Mouse (Mus musculus) ES-E14 (cell line): ENCODE data around the gene Srgap1. TPM values are rescaled to one million over a fixed set of nuclear protein-coding genes. Genes with fewer than 3 reads are reported as not detected.

Experiments
- DNase-seq: peaks from one replicate; pipeline ENCODE4 v3.0.0-alpha.2; 2013; ENCODE audit warnings: low read depth, low spot score
- H3K27ac ChIP-seq: 2 replicates; pipeline ENCODE4 v1.5.1; 2012; ENCODE audit warnings: low read depth, mild to moderate bottlenecking, low read length, moderate library complexity, mixed read lengths; ENCODE audit not compliant: poor library complexity, insufficient read depth, severe bottlenecking
- H3K36me3 ChIP-seq: 2 replicates; pipeline ENCODE4 v1.6.1; 2012; ENCODE audit warnings: mild to moderate bottlenecking, low read length, moderate library complexity, mixed read lengths; ENCODE audit not compliant: control insufficient read depth, poor library complexity, insufficient read depth, severe bottlenecking
- H3K4me1 ChIP-seq, 2 experiments: fragments of 150-350 bp in 1 of 2; sonication (generic) in 1 of 2; 2 replicates each; pipeline ENCODE4 v1.6.1; 2012; ENCODE audit warnings: low read length in 2 of 2, mild to moderate bottlenecking in 1 of 2, mixed read lengths in 1 of 2; ENCODE audit not compliant: control insufficient read depth in 2 of 2, insufficient read depth in 2 of 2, poor library complexity in 1 of 2
- H3K4me3 ChIP-seq, 2 experiments: fragments of 150-350 bp in 1 of 2; sonication (generic) in 1 of 2; 2 replicates each; pipeline ENCODE4 v1.5.1; 2012; ENCODE audit warnings: low read length in 2 of 2, low read depth in 1 of 2, mild to moderate bottlenecking in 1 of 2, mixed read lengths in 1 of 2; ENCODE audit not compliant: insufficient read depth in 1 of 2, poor library complexity in 1 of 2, severe bottlenecking in 1 of 2
- H3K9ac ChIP-seq: 2 replicates; pipeline ENCODE4 v1.6.1; 2012; ENCODE audit warnings: low read depth, mild to moderate bottlenecking, low read length, mixed read lengths; ENCODE audit not compliant: poor library complexity, insufficient read depth, severe bottlenecking
- H3K9me3 ChIP-seq: fragments of 150-350 bp; sonication (generic); 2 replicates; pipeline ENCODE4 v1.6.1; 2012; ENCODE audit warnings: low read depth, mild to moderate bottlenecking, low read length; ENCODE audit not compliant: control insufficient read depth, insufficient read depth
- CHD2 ChIP-seq: IDR thresholded peaks from 2 replicates; pipeline ENCODE4 v1.6.1; 2014; ENCODE audit warnings: mild to moderate bottlenecking, low read depth, low read length, inconsistent platforms
- HCFC1 ChIP-seq: IDR thresholded peaks from 2 replicates; pipeline ENCODE4 v1.6.1; 2012; ENCODE audit warnings: low read length, inconsistent platforms, borderline replicate concordance; ENCODE audit not compliant: insufficient read depth
- MAFK ChIP-seq: IDR thresholded peaks from 2 replicates; pipeline ENCODE4 v1.6.1; 2014; ENCODE audit warnings: mild to moderate bottlenecking, low read depth, low read length, inconsistent platforms; ENCODE audit not compliant: insufficient read depth
- ZC3H11A ChIP-seq: IDR thresholded peaks from 2 replicates; pipeline ENCODE4 v1.6.1; 2012; ENCODE audit warnings: low read depth, mild to moderate bottlenecking, inconsistent platforms, low read length, borderline replicate concordance
- ZNF384 ChIP-seq: IDR thresholded peaks from 2 replicates; pipeline ENCODE4 v1.6.1; 2012; ENCODE audit warnings: low read depth, low read length, inconsistent platforms
- in situ Hi-C, 2 experiments: fragments of 600-800 bp; cut with MboI; formaldehyde crosslinking; loops; one replicate each; pipeline ENCODE4 v1.15.1; 2025; ENCODE audit warnings: low sequenced_read_pairs in 2 of 2, inconsistent platforms in 1 of 2; ENCODE audit not compliant: unreplicated experiment in 2 of 2
- total RNA-seq: library from RNA; depleted of rRNA; stranded (reverse); fragments of 300-350 nt; gene quantifications from 2 replicates; pipeline ENCODE4 v1.2.3, GENCODE M21; 2012

Srgap1 gene
- total RNA-seq, 1 experiment = 0.94 TPM

DNA sequence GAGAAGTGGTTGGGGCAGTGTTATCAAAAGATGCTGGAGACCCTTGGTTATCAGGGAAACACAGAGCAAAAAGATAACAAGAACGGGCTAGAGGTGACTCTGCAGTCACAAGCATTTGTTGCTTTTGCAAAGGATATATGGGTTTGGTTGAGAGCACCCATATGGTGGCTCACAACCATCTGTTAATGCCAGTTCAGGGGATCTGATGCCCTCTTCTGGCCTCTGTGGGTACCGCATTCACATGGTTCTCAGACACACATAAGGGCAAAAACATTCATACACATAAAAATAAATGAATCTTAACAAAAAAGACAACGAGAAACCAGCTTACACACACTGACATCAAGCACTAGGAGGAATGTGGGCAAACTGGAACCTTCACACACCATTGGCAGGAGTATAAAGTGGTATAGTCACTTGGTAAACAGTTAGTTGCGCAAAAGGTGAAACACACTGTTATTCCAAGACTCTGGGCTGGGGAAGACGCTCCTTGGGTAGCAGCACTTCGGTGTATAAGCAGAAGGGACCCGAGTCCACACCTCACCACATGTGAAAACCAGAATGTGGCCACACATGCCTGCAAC is 191.2 kb downstream of the Srgap1 start:
- Histone ChIP-seq H3K9ac (no peak overlapping the region), H3K4me1 (peaks cover 0 to 4% of the 10 kb centered on the region in 2 experiments; a peak in 1 of 4 replicates), H3K9me3 (no peaks in the 10 kb centered on the region), H3K4me3 (no peak overlapping the region), H3K36me3 (no peaks in the 10 kb centered on the region), H3K27ac (no peak overlapping the region)
- peak; percentile 17 for DNase-seq
- in situ Hi-C loops = no loop called here
- TF ChIP-seq ZC3H11A (peak; percentile 47; the same call in 1 of the 2 replicates), HCFC1 (no peak)

DNA sequence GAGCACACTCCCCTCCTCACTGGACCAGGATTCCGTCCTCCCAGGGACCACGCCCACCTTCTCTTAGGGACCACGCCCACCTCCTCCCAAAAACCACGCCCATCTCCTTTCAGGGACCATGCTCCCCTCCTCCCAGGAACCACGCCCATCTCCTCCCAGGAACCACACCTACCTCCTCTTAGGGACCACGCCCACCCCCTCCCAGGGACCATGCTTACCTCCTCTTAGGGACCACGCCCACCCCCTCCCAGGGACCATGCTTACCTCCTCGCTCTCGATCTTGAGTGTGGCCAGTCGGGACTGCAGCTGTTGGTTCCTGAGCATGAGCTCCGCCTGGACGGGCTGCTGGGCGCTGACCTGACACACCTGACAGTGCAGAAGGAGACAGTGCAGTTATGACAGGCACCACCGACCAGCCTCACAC is 193.7 kb downstream of the Srgap1 start:
- TF ChIP-seq ZC3H11A (no peak), MAFK (no peak), HCFC1 (no peak), CHD2 (no peak), ZNF384 (no peak)
- in situ Hi-C loops = no loop called here
- H3K36me3 ChIP-seq = no peaks in the 10 kb centered on the region

DNA sequence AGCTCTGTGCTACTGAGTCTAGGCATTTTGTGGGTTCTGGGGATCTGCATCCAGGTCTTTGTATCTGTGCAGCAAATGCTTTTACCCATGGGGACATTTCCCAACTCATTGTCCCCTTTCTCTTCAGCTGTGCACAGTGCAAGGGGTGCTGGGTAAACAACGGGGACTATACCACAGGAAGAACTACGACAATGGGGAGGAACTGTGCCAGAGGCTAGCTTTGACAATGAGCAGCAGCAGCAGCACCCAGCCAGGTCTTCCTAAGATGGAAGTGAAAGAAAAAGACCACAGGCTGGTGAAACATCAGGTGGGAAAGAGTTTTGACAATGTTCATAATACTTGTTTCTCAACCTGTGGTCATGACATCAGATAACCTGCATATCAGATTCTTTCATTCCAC is 197.6 kb downstream of the Srgap1 start:
- Histone ChIP-seq H3K4me3 (no peak overlapping the region), H3K4me1 (peaks cover 0 to 4% of the 10 kb centered on the region in 2 experiments; a peak in 1 of 4 replicates), H3K27ac (no peak overlapping the region), H3K9me3 (no peaks in the 10 kb centered on the region), H3K36me3 (no peaks in the 10 kb centered on the region), H3K9ac (no peak overlapping the region)
- in situ Hi-C loops = no loop called here
- TF ChIP-seq ZNF384 = no peak
- no peak for TF ChIP-seq ZC3H11A
- no peak for TF ChIP-seq CHD2
- DNase-seq = no peak

More for the DNA sequence above, 193.7 kb downstream of the Srgap1 start:
- Histone ChIP-seq H3K4me3 (peak overlapping the region; percentile 32 to 51; a peak in 3 of 4 replicates), H3K9ac (no peak overlapping the region), H3K4me1 (peaks cover 0 to 4% of the 10 kb centered on the region in 2 experiments; a peak in 1 of 4 replicates), H3K9me3 (no peaks in the 10 kb centered on the region), H3K27ac (no peak overlapping the region)
- peak; percentile 97 for DNase-seq

DNA sequence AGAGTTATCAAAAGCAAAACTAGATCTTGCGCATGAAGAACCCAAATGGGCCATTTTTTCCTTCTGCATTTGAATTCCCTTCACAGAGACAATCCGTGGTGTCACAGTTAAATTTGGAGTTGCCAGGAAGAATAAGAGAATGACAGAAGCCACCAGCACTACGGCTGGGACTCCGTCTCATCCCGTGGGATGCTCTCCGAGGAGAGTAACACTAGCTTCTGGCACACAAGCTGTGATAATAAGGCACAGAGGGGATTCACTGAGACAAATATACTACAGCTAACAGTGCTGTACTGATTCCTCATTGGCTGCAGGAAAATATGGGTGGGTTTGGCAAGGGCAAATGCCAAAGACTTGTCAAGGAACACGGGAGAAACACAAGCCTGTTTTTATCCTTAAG is 201.4 kb downstream of the Srgap1 start:
- peaks cover under 1% of the 10 kb centered on the region; the same call in 1 of the 2 replicates for H3K36me3 ChIP-seq
- no peak overlapping the region for H3K4me3 ChIP-seq
- H3K4me1 ChIP-seq = no peaks in the 10 kb centered on the region
- no peak for DNase-seq
- H3K27ac ChIP-seq = no peak overlapping the region
- in situ Hi-C loops = no loop called here
- H3K9me3 ChIP-seq = no peaks in the 10 kb centered on the region
- H3K9ac ChIP-seq = no peak overlapping the region
- TF ChIP-seq HCFC1 (no peak), ZC3H11A (no peak), ZNF384 (no peak), MAFK (no peak), CHD2 (no peak)
